Mouse (Mus musculus): ENCODE data around the gene H2-Ke6. TPM values are rescaled to one million over a fixed set of nuclear protein-coding genes. Genes with fewer than 3 reads are reported as not detected.
A peak's percentile ranks its signal among the peaks of the same experiment; 100 is the strongest.
"Not testable (repeated sequence)": the region's sequence is repeated elsewhere in the genome, so short reads cannot be mapped to it uniquely, and the experiment has no call there.

The H2-Ke6 gene
- polyA plus RNA-seq, 2 experiments from 2014 or later, result 20.9 to 21.4 TPM

DNA sequence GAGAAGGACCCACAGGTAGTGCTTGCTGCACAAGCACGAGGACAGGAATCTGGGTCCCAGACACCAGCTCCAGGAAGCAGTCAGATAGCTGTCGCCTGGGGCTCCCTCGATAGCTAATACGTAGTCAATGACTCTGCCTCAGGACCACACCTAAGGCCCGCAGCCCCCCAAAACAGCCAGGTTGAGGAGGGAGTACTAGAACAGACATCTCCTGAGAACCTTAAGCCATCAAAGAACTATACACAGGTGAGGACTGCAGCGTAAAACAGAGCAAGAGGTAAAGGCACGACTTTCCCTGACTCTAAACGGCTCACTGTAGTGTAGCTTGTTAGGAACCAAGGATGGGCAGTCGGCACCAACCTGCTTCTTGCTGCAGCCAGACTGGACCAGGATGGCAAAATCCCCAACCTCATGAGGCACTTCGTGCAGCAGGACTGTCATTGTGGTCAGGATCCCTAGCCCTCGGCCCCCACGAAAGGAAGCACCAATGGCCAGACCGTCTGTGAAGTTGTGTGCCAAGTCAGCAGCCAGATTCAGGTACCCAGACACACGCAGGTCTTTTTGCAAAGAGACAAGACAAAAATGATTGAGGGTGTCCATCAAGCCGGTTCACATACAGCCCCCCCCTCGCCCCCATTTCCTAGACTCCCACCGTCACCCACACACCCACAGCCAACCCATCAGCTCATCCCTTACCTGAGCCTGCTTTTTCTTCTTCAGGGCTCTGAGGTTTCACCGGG lies 1.5 kb upstream of the H2-Ke6 start:
- no peak for ATAC-seq

DNA sequence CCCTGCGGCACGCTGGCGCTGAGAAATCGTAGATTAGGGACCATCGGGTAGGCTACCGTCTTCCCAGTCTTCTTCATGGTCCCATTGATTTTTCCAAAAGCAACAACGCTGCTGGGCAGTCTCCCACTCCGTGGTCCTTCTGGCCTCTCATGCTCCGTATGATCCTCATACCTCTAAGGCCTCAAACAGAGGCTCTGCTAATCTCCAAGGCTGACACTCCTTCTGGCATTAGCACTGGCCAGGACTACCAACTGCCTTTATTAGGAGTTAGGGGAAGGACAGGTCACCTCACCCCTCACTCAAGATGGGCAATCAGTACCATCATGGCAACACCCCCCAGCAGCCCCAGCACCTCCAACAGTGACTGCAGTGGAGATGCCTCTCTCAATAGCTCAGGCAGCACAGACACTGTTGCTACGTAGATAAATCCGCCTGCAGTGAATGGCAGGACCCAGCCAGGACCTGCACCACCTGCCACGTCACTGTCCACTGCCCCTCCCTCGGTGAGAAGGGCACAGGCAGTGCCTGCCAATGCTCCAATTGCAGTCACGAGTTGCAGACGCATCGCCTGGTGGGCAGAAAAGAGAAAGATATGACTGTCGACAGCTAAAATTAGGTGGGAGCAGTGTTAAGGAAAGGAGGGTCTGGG lies 765 bp upstream of the H2-Ke6 start:
- no peak for ATAC-seq

GRCm38 (mm10) chr17:34026917-34027655 lies 774 bp downstream of the H2-Ke6 start:
- peak; percentile 46 for ATAC-seq

- ATAC-seq, result no peak
Measured at GRCm38 (mm10) chr17:34026221-34026620, 1.6 kb downstream of the H2-Ke6 start.

DNA sequence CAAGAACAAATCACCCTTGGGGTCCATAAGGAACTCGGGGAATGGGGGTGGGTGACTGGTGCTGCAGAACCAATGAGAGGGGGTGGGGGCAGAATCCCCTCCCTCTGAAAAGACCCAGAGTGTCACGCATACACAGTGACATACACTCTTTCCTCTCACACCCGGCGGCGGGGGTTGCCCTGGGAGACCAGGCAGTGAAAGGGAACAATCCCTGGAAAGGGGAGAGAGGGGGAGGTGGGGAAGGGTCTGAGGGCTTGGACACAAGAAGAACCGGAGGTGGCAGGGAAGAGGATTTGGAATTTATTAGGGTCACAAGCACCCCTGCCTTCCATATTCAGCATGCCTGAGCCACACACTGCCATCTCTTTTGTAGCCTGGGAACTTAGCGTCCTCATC lies 2.1 kb downstream of the H2-Ke6 start:
- no peak for ATAC-seq

DNA sequence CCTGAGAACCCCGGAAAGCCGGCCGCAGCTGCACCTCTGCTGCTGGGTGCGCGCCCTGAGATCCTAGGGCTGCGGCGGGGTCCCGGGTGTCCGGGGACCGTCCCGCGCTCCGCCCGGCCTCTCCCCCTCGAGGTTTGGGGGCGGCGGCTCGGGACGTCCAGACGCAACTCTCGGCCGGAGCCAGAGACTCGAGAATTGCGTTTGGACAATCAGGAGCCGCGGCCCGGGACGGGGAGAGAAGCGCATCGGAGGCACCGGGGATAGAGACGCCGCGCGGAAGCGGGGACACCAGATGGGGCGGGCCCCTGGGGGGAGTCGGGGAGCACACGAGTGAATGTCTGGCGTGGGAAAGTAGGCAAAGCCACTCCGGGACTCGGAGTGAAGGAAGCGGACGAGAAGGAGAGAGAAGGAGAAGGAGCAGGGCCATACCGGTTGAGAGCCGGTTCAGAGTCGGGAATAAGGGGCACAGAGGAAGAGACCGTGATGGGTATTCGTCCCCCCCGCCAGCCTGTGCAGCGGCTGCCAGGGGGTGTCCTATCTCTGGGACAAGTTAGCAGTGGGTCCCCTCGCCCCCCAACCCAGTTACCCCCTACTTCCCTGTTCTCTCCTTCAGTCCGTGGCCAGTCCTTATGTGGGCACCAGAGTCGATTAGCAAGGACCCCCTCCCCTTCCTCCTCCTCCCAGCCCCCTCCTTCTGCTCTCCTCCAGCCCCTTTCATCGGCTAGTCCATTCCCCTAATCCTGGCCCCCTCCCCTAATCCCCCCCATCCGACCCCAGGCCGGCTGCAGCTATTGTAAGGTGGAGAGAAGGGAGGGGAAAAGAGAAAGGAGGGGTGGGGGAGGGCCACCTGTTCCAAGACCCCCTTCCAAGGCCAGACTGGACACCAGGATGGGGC lies 2.8 kb downstream of the H2-Ke6 start:
- ATAC-seq, result no peak

DNA sequence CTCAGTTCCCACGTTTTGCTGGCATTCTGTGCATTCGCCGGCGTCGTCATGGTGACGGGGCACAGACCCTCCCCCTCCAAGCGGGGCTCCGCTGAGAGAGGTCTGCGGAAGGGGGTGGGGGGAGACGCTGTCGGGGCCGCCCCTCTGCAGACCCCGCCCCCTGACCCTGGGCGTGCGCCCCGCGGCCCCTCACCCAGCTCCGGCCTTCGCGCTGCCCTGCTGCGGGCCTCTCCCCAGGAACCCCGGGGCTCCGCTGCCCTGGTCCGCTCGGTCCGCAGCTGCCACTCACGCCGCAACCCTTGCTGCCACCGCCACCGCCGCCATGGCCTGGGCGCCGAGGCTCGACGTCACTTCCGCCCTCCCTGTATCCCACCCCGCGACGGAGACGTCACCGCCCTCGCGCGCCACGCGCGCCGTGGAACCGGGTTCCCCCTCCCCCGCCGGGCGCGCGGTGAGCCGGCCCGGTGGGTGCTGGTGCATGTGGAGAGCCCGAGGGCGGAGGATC lies 3.5 kb downstream of the H2-Ke6 start, which contains the start of gene Ring1:
TSS of gene Ring1 (minus strand) at position 364 of the 505 bp plus-strand sequence.
- peak; percentile 61 for ATAC-seq

GRCm38 (mm10) chr17:34023678-34024077 lies 4.2 kb downstream of the H2-Ke6 start:
- ATAC-seq, result no peak

- no peak for ATAC-seq
Measured at GRCm38 (mm10) chr17:34022987-34023386, 4.9 kb downstream of the H2-Ke6 start.

DNA sequence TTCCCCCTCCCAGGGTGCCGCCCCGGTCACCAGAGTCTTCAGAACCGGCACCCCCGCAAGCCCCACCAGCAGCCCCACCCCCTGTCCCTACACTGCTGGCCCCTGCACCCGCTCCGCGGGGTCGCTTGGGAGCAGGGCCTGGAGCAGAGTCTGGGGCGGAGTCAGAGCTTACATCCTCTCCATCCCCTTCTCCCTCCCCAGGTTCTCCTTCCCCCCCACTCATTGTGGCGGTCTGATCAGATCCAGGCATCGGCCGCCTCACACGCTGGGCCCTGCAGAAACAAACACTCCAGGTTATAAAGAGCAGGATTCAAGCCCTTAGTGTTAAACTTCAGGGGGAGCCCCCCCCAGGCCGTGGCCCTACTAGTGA lies 5.5 kb downstream of the H2-Ke6 start:
- no peak for ATAC-seq

GRCm38 (mm10) chr17:34021539-34022413 lies 6.1 kb downstream of the H2-Ke6 start:
- ATAC-seq, result no peak

DNA sequence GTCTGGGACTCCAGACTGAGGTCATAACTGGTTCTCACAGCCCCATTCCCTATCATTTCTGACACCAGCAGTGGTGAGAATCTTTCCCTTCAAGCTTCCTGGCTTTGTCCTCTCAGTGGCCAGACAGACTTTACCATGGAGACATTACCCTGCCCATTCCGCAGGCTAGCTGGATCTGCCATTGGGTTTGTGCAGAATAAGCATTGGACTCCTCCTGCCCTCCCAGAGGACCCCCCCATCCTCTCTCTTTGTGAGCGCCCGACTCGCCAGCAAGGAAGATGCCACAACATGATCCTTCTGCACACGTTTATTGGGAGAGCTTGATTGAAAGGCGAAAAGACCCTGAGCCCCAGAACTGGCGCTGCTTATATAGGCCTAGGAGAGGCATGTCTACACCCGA lies 14.4 kb downstream of the H2-Ke6 start:
- no peak for ATAC-seq

- ATAC-seq, result no peak
Measured at GRCm38 (mm10) chr17:34010156-34010555, 17.7 kb downstream of the H2-Ke6 start.

DNA sequence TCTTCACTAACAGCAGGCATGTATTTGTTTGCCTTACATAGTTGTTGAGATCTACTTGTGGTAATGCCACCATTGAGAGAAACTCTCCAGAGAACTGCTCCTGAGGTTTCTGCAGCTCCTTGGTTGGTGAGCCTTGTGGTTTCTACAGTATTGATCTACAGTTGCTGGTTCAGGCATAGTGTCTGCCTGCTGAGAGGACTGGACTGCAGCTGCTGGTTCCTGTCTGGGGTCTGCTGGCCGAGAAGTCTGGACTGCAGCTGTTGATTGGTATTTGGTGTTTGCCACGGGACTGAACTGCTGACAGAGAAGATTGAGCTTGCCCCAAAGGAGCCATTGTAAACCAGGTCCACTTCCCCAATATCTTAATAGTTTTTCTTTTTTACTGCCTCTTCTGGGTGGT lies 21.3 kb downstream of the H2-Ke6 start:
- ATAC-seq, result no peak

DNA sequence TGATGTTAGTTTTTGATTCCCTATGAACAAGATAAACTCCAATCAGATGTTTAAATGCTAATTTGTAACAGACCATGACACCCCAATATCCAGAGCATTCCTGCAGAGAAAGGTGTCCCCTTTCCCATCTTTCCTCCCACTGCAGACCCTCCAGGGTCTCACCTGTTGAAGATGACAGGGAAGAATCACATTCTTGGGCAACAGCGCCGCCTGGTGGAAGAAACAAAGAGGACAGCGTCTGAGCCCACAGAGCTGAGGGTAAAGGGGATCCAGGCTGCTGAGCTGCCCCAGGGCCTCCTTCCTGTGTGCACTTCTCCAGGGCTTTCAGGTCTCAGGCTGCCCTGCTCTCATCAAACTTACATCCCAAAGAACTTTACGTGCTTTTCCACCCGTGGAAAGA lies 24.4 kb downstream of the H2-Ke6 start:
- ATAC-seq, result no peak

GRCm38 (mm10) chr17:34000796-34001195 lies 27.1 kb downstream of the H2-Ke6 start:
- not testable (repeated sequence) for ATAC-seq

- ATAC-seq, result peak; percentile 91
Measured at GRCm38 (mm10) chr17:34000150-34000537, 27.7 kb downstream of the H2-Ke6 start, which contains the start of gene H2-K1. Gene H2-K1 (minus strand): TSS chr17:34000347.

DNA sequence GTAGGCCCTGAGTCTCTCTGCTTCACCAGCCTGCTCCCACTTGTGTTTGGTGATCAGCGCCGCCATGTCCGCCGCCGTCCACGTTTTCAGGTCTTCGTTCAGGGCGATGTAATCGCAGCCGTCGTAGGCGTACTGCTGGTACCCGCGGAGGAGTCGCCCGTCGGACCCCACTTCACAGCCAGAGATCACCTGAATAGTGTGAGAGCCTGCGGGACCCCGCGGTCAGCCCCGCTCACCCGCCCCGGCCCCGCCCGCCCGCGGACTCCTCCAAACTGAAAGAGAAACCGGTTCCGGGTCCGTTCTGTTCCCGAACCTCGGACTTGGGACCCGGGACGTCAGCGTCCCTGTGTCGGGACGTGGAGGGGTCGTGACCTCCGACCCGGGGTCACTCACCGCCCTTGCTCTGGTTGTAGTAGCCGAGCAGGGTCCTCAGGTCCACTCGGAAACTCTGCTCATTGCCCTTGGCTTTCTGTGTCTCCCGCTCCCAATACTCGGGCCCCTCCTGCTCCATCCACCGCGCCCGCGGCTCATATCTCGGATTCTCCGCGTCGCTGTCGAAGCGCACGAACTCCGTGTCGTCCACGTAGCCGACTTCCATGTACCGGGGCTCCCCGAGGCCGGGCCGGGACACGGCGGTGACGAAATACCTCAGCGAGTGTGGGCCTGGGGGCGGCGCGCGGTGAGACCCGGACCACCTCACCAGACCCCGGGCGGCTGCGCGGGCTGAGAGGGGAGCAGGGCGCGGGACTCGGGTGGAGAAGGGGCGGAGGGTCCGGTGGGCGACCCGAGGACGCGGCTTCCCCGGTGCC lies 28.3 kb downstream of the H2-Ke6 start:
- peak; percentile 2 for ATAC-seq

DNA sequence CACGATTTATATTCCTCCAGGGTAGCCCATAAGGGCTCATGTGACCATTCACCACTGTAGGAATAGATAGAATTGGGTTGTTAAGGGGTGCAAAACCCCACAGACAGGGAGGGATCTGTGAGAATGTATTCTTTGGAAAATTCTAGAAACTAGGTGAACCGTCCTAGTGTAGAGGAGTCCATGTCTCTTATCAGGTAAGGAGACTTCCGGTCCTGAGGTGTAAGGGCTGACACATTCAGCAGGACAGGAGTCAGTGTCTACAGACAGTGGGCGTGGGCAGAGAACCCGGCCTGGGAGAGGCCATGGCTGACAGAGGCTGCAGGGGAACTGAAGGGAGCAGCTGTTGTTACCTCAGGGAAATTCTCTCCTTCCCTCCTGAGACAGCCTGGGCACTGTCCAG lies 29.2 kb downstream of the H2-Ke6 start:
- ATAC-seq, result peak; percentile 7

DNA sequence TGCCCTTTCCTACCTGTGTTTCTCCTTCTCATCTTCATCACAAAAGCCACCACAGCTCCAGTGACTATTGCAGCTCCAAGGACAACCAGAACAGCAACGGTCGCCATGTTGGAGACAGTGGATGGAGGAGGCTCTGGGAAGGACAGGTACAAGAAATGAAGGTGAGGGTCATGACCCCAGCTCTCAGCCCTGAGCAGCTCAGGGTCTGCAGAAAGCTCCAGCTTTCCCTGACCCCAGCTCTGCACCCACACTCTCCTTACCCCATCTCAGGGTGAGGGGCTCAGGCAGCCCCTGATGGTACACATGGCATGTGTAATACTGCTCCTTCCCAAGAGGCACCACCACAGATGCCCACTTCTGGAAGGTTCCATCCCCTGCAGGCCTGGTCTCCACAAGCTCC lies 30.8 kb downstream of the H2-Ke6 start:
- ATAC-seq, result not testable (repeated sequence)
